Mouse (Mus musculus): ENCODE measurements around the gene Rreb1. TPM values are rescaled to one million over a fixed set of nuclear protein-coding genes. Genes with fewer than 3 reads are reported as not detected.

Rreb1 gene
- polyA plus RNA-seq, 1 experiment from 2014 or later, result 8.8 TPM

GRCm38 (mm10) chr13:37858066-37858501, 79.9 kb downstream of the Rreb1 start:
- Histone ChIP-seq H3K4me3 (peak overlapping the region; percentile 65), H3K27me3 (replicated peaks) (no peaks in the 10 kb centered on the region), H3K4me1 (peaks cover 89% of the 10 kb centered on the region), H3K4me2 (peak overlapping the region; percentile 87), H3K9ac (peak overlapping the region; percentile 84), H3K27ac (peak overlapping the region; percentile 96), H3K36me3 (no peaks in the 10 kb centered on the region), H3K9me3 (replicated peaks) (no peaks in the 10 kb centered on the region)
- WGBS (ENCODE audit: insufficient replicate concordance), result 1% methylated on average over 19 of the region's 19 CpGs
- ATAC-seq, result peak; percentile 33

GRCm38 (mm10) chr13:37858508-37858907, 80.3 kb downstream of the Rreb1 start:
- Histone ChIP-seq H3K4me3 (peak overlapping the region; percentile 65), H3K27me3 (replicated peaks) (no peaks in the 10 kb centered on the region), H3K9ac (peak overlapping the region; percentile 84), H3K36me3 (no peaks in the 10 kb centered on the region), H3K4me2 (peak overlapping the region; percentile 87), H3K27ac (peak overlapping the region; percentile 96), H3K4me1 (peaks cover 89% of the 10 kb centered on the region), H3K9me3 (replicated peaks) (no peaks in the 10 kb centered on the region)
- no peak for ATAC-seq
- WGBS (ENCODE audit: insufficient replicate concordance), result 37% methylated on average over 9 of the region's 9 CpGs

GRCm38 (mm10) chr13:37859782-37860181, 81.6 kb downstream of the Rreb1 start:
- Histone ChIP-seq H3K4me2 (peak overlapping the region; percentile 87), H3K9me3 (replicated peaks) (no peaks in the 10 kb centered on the region), H3K9ac (peak overlapping the region; percentile 84), H3K4me3 (peak overlapping the region; percentile 31), H3K4me1 (peaks cover 89% of the 10 kb centered on the region), H3K36me3 (peaks cover 4% of the 10 kb centered on the region), H3K27me3 (replicated peaks) (no peaks in the 10 kb centered on the region), H3K27ac (peak overlapping the region; percentile 96)
- 18% methylated on average over 8 of the region's 8 CpGs for WGBS (ENCODE audit: insufficient replicate concordance)
- ATAC-seq, result peak; percentile 70

GRCm38 (mm10) chr13:37860204-37860603, 82.0 kb downstream of the Rreb1 start:
- Histone ChIP-seq H3K27me3 (replicated peaks) (no peaks in the 10 kb centered on the region), H3K4me1 (peaks cover 89% of the 10 kb centered on the region), H3K36me3 (peaks cover 4% of the 10 kb centered on the region), H3K4me2 (peak overlapping the region; percentile 87), H3K9ac (peak overlapping the region; percentile 84), H3K9me3 (replicated peaks) (no peaks in the 10 kb centered on the region), H3K4me3 (peak overlapping the region; percentile 31), H3K27ac (peak overlapping the region; percentile 96)
- ATAC-seq, result no peak
- 31% methylated on average over 3 of the region's 3 CpGs for WGBS (ENCODE audit: insufficient replicate concordance)

GRCm38 (mm10) chr13:37860789-37861188, 82.6 kb downstream of the Rreb1 start:
- Histone ChIP-seq H3K27ac (peak overlapping the region; percentile 84), H3K36me3 (peaks cover 4% of the 10 kb centered on the region), H3K4me3 (no peak overlapping the region), H3K9ac (peak overlapping the region; percentile 55), H3K4me2 (peak overlapping the region; percentile 55), H3K27me3 (replicated peaks) (no peaks in the 10 kb centered on the region), H3K4me1 (peaks cover 91% of the 10 kb centered on the region), H3K9me3 (replicated peaks) (no peaks in the 10 kb centered on the region)
- no peak for ATAC-seq
- WGBS (ENCODE audit: insufficient replicate concordance), result 42% methylated on average over 3 of the region's 3 CpGs

- WGBS (ENCODE audit: insufficient replicate concordance), result 48% methylated on average over 6 of the region's 6 CpGs
- H3K4me2 ChIP-seq, result peak overlapping the region; percentile 55
- peaks cover 94% of the 10 kb centered on the region for H3K4me1 ChIP-seq
- no peaks in the 10 kb centered on the region for H3K27me3 ChIP-seq (replicated peaks)
- peak overlapping the region; percentile 84 for H3K27ac ChIP-seq
- H3K9me3 ChIP-seq (replicated peaks), result no peaks in the 10 kb centered on the region
- H3K36me3 ChIP-seq, result peaks cover 4% of the 10 kb centered on the region
- no peak overlapping the region for H3K4me3 ChIP-seq
- peak overlapping the region; percentile 55 for H3K9ac ChIP-seq
- no peak for ATAC-seq
Observed at GRCm38 (mm10) chr13:37862492-37862891, 84.3 kb downstream of the Rreb1 start.

GRCm38 (mm10) chr13:37863643-37864042, 85.4 kb downstream of the Rreb1 start:
- ATAC-seq, result peak; percentile 34
- Histone ChIP-seq H3K9ac (peak overlapping the region; percentile 55), H3K27ac (peak overlapping the region; percentile 84), H3K4me1 (peaks cover 96% of the 10 kb centered on the region), H3K36me3 (peaks cover 4% of the 10 kb centered on the region), H3K27me3 (replicated peaks) (no peaks in the 10 kb centered on the region), H3K9me3 (replicated peaks) (no peaks in the 10 kb centered on the region), H3K4me3 (no peak overlapping the region), H3K4me2 (peak overlapping the region; percentile 55)
- WGBS (ENCODE audit: insufficient replicate concordance), result 27% methylated on average over 5 of the region's 5 CpGs

- H3K27me3 ChIP-seq (replicated peaks), result no peaks in the 10 kb centered on the region
- 79% methylated on average over 1 of the region's 1 CpGs for WGBS (ENCODE audit: insufficient replicate concordance)
- ATAC-seq, result no peak
- no peaks in the 10 kb centered on the region for H3K9me3 ChIP-seq (replicated peaks)
- H3K36me3 ChIP-seq, result peaks cover 4% of the 10 kb centered on the region
- H3K4me1 ChIP-seq, result peaks cover 96% of the 10 kb centered on the region
- H3K4me2 ChIP-seq, result no peak overlapping the region
- H3K27ac ChIP-seq, result peak overlapping the region; percentile 59
- no peak overlapping the region for H3K9ac ChIP-seq
- no peak overlapping the region for H3K4me3 ChIP-seq
Observed at GRCm38 (mm10) chr13:37864697-37865096, 86.5 kb downstream of the Rreb1 start.

GRCm38 (mm10) chr13:37866296-37866695, 88.1 kb downstream of the Rreb1 start:
- Histone ChIP-seq H3K4me2 (no peak overlapping the region), H3K27ac (peak overlapping the region; percentile 68), H3K27me3 (replicated peaks) (no peaks in the 10 kb centered on the region), H3K9ac (0 out of 2 replicates have a peak overlapping the region, but pooled peaks have one; percentile 6), H3K4me1 (peaks cover 99% of the 10 kb centered on the region), H3K9me3 (replicated peaks) (no peaks in the 10 kb centered on the region), H3K36me3 (peaks cover 4% of the 10 kb centered on the region), H3K4me3 (no peak overlapping the region)
- ATAC-seq, result no peak
- WGBS (ENCODE audit: insufficient replicate concordance), result 52% methylated on average over 5 of the region's 5 CpGs

GRCm38 (mm10) chr13:37866846-37867245, 88.6 kb downstream of the Rreb1 start:
- no peak for ATAC-seq
- H3K9ac ChIP-seq, result 0 out of 2 replicates have a peak overlapping the region, but pooled peaks have one; percentile 6
- H3K9me3 ChIP-seq (replicated peaks), result no peaks in the 10 kb centered on the region
- H3K4me3 ChIP-seq, result no peak overlapping the region
- WGBS (ENCODE audit: insufficient replicate concordance), result 53% methylated on average over 3 of the region's 3 CpGs
- H3K27ac ChIP-seq, result peak overlapping the region; percentile 61
- no peaks in the 10 kb centered on the region for H3K27me3 ChIP-seq (replicated peaks)
- peaks cover 96% of the 10 kb centered on the region for H3K4me1 ChIP-seq
- H3K36me3 ChIP-seq, result peaks cover 4% of the 10 kb centered on the region
- H3K4me2 ChIP-seq, result no peak overlapping the region

- Histone ChIP-seq H3K4me1 (peaks cover 96% of the 10 kb centered on the region), H3K4me3 (no peak overlapping the region), H3K27ac (peak overlapping the region; percentile 76), H3K4me2 (peak overlapping the region; percentile 30), H3K9ac (no peak overlapping the region), H3K36me3 (no peaks in the 10 kb centered on the region), H3K27me3 (replicated peaks) (no peaks in the 10 kb centered on the region), H3K9me3 (replicated peaks) (no peaks in the 10 kb centered on the region)
- ATAC-seq, result peak; percentile 46; the same call in 1 of the 2 replicates
- WGBS (ENCODE audit: insufficient replicate concordance), result 35% methylated on average over 12 of the region's 12 CpGs
Observed at GRCm38 (mm10) chr13:37870118-37870908, 92.1 kb downstream of the Rreb1 start.

- Histone ChIP-seq H3K4me2 (peak overlapping the region; percentile 45), H3K36me3 (no peaks in the 10 kb centered on the region), H3K4me1 (peaks cover 96% of the 10 kb centered on the region), H3K27ac (peak overlapping the region; percentile 85), H3K9ac (no peak overlapping the region), H3K4me3 (no peak overlapping the region), H3K9me3 (replicated peaks) (no peaks in the 10 kb centered on the region), H3K27me3 (replicated peaks) (no peaks in the 10 kb centered on the region)
- WGBS (ENCODE audit: insufficient replicate concordance), result 80% methylated on average over 2 of the region's 2 CpGs
- ATAC-seq, result no peak
Observed at GRCm38 (mm10) chr13:37872142-37872835, 94.1 kb downstream of the Rreb1 start.

All from liver, embryonic 12.5 days (tissue).